Mouse (Mus musculus) limb, embryonic 14.5 days (tissue): Measurements from ENCODE around the gene Sh2d1b1. TPM values are rescaled to one million over a fixed set of nuclear protein-coding genes. Genes with fewer than 3 reads are reported as not detected.

Experiments
- ATAC-seq: fragments of 200-750 bp; cut with Nextera tagmentation; 2 replicates; pipeline ENCODE4 v1.8.0; 2017; ENCODE audit warnings: low read depth, moderate number of reproducible peaks, moderate TSS enrichment; ENCODE audit not compliant: low FRiP score
- DNase-seq: peaks from one replicate; pipeline ENCODE4 v3.0.0-alpha.2; 2015; ENCODE audit warnings: low spot score
- H3K27ac ChIP-seq: fragments of 300-500 bp; sonication (generic); replicated peaks from 2 replicates; pipeline ENCODE4 v1.5.1; 2014; ENCODE audit warnings: low read depth, mild to moderate bottlenecking, low read length, moderate library complexity, mixed read lengths
- H3K27me3 ChIP-seq: fragments of 300-500 bp; sonication (generic); 2 replicates; pipeline ENCODE4 v1.6.1; 2014; ENCODE audit warnings: low read length, mixed read lengths; ENCODE audit not compliant: control insufficient read depth, insufficient read depth
- H3K36me3 ChIP-seq: fragments of 300-500 bp; sonication (generic); 2 replicates; pipeline ENCODE4 v1.6.1; 2014; ENCODE audit warnings: mild to moderate bottlenecking, low read length, moderate library complexity, mixed read lengths; ENCODE audit not compliant: control insufficient read depth, insufficient read depth
- H3K4me1 ChIP-seq: fragments of 300-500 bp; sonication (generic); 2 replicates; pipeline ENCODE4 v1.6.1; 2014; ENCODE audit warnings: antibody characterized with exemption, low read length, mixed read lengths; ENCODE audit not compliant: control insufficient read depth, insufficient read depth
- H3K4me2 ChIP-seq: fragments of 300-500 bp; sonication (generic); replicated peaks from 2 replicates; pipeline ENCODE4 v1.6.1; 2014; ENCODE audit warnings: low read depth, mild to moderate bottlenecking, low read length, moderate library complexity; ENCODE audit not compliant: severe bottlenecking
- H3K4me3 ChIP-seq: fragments of 300-500 bp; sonication (generic); replicated peaks from 2 replicates; pipeline ENCODE4 v1.5.1; 2014; ENCODE audit warnings: low read length
- H3K9ac ChIP-seq: fragments of 300-500 bp; sonication (generic); 2 replicates; pipeline ENCODE4 v1.6.1; 2014; ENCODE audit warnings: mild to moderate bottlenecking, low read depth, low read length, moderate library complexity; ENCODE audit not compliant: severe bottlenecking
- H3K9me3 ChIP-seq: fragments of 300-500 bp; sonication (generic); 2 replicates; pipeline ENCODE4 v1.6.1; 2016; ENCODE audit warnings: low read length; ENCODE audit not compliant: control insufficient read depth
- POLR2A ChIP-seq: fragments of 200-500 bp; IDR thresholded peaks from 2 replicates; pipeline ENCODE4 v1.8.0; 2012; ENCODE audit warnings: inconsistent platforms, mild to moderate bottlenecking, moderate library complexity, borderline replicate concordance; ENCODE audit not compliant: insufficient read depth, insufficient read length; ENCODE audit errors: extremely low read depth
- WGBS: fragments of 180-500 bp; shearing (Covaris S2); extraction: QIAGEN DNeasy Blood & Tissue Kit; methylation state at CpG from one replicate; pipeline ENCODE4 v1.1.7; 2014; 5-methylcytosine and 5-hydroxymethylcytosine counted together
- polyA plus RNA-seq, 2 experiments: library from polyadenylated mRNA; depleted of rRNA in 1 of 2; stranded (reverse) in 1 of 2; unstranded in 1 of 2; fragments of >200 nt; fragmentation: Nextera tagmentation in 1 of 2; extraction: Ambion mirVana in 1 of 2; gene quantifications; 2 replicates each; pipeline versions ENCODE4 v1.2.1 to v1.2.3; 2012 to 2014

Gene Sh2d1b1
- polyA plus RNA-seq, 2 experiments, result 0.11 to 0.13 TPM

GRCm38 (mm10) chr1:170322046-170322445 lies 44.9 kb downstream of the Sh2d1b1 start:
- Histone ChIP-seq H3K4me3 (no peak overlapping the region), H3K9me3 (no peaks in the 10 kb centered on the region), H3K4me2 (no peak overlapping the region), H3K36me3 (peaks cover 5% of the 10 kb centered on the region; the same call in 1 of the 2 replicates), H3K9ac (no peak overlapping the region), H3K27me3 (no peaks in the 10 kb centered on the region), H3K27ac (no peak overlapping the region), H3K4me1 (no peaks in the 10 kb centered on the region)
- 72% methylated on average over 2 of the region's 2 CpGs for WGBS
- DNase-seq, result no peak
- TF ChIP-seq POLR2A, result no peak
- no peak for ATAC-seq

GRCm38 (mm10) chr1:170323001-170323400 lies 45.9 kb downstream of the Sh2d1b1 start:
- H3K9me3 ChIP-seq, result no peaks in the 10 kb centered on the region
- peaks cover 5% of the 10 kb centered on the region; the same call in 1 of the 2 replicates for H3K36me3 ChIP-seq
- ATAC-seq (no peak), DNase-seq (no peak)
- no peaks in the 10 kb centered on the region for H3K4me1 ChIP-seq
- WGBS, result 88% methylated on average over 10 of the region's 10 CpGs
- H3K27me3 ChIP-seq, result no peaks in the 10 kb centered on the region
- TF ChIP-seq POLR2A, result no peak
- H3K4me3 ChIP-seq, result no peak overlapping the region
- no peak overlapping the region for H3K27ac ChIP-seq
- no peak overlapping the region for H3K9ac ChIP-seq
- H3K4me2 ChIP-seq, result no peak overlapping the region

GRCm38 (mm10) chr1:170324312-170324711 lies 47.2 kb downstream of the Sh2d1b1 start:
- Histone ChIP-seq H3K27ac (no peak overlapping the region), H3K4me2 (no peak overlapping the region), H3K36me3 (no peaks in the 10 kb centered on the region), H3K9me3 (no peaks in the 10 kb centered on the region), H3K4me1 (no peaks in the 10 kb centered on the region), H3K27me3 (no peaks in the 10 kb centered on the region), H3K4me3 (no peak overlapping the region), H3K9ac (no peak overlapping the region)
- TF ChIP-seq POLR2A, result no peak
- DNase-seq, result no peak
- no peak for ATAC-seq
- WGBS, result 90% methylated on average over 1 of the region's 1 CpGs

- DNase-seq, result no peak
- Histone ChIP-seq H3K27me3 (no peaks in the 10 kb centered on the region), H3K36me3 (no peaks in the 10 kb centered on the region), H3K9me3 (no peaks in the 10 kb centered on the region), H3K4me2 (no peak overlapping the region), H3K4me3 (no peak overlapping the region), H3K4me1 (no peaks in the 10 kb centered on the region), H3K27ac (no peak overlapping the region), H3K9ac (no peak overlapping the region)
- ATAC-seq, result no peak
- no peak for TF ChIP-seq POLR2A
- 88% methylated on average over 4 of the region's 4 CpGs for WGBS
These were observed 48.2 kb downstream of the Sh2d1b1 start for GRCm38 (mm10) chr1:170325277-170325676.

- DNase-seq (no peak), ATAC-seq (no peak)
- H3K4me1 ChIP-seq, result no peaks in the 10 kb centered on the region
- no peaks in the 10 kb centered on the region for H3K9me3 ChIP-seq
- H3K36me3 ChIP-seq, result no peaks in the 10 kb centered on the region
- no peak overlapping the region for H3K4me2 ChIP-seq
- no peak overlapping the region for H3K9ac ChIP-seq
- H3K4me3 ChIP-seq, result no peak overlapping the region
- no peaks in the 10 kb centered on the region for H3K27me3 ChIP-seq
- WGBS, result 58% methylated on average over 6 of the region's 6 CpGs
- no peak for TF ChIP-seq POLR2A
- no peak overlapping the region for H3K27ac ChIP-seq
These were observed 54.8 kb downstream of the Sh2d1b1 start for GRCm38 (mm10) chr1:170331926-170332325.

- ATAC-seq (no peak), DNase-seq (no peak)
- Histone ChIP-seq H3K9me3 (no peaks in the 10 kb centered on the region), H3K27me3 (no peaks in the 10 kb centered on the region), H3K4me1 (no peaks in the 10 kb centered on the region), H3K36me3 (no peaks in the 10 kb centered on the region), H3K4me2 (no peak overlapping the region), H3K27ac (no peak overlapping the region), H3K4me3 (no peak overlapping the region), H3K9ac (no peak overlapping the region)
- 85% methylated on average over 4 of the region's 4 CpGs for WGBS
- no peak for TF ChIP-seq POLR2A
These were observed 55.7 kb downstream of the Sh2d1b1 start for GRCm38 (mm10) chr1:170332775-170333174.

Other genes with a start within 250 kb of the Sh2d1b1 start
- 64.1 and 68.2 TPM in 2 replicates for gene Ddr2, start 166.6 kb upstream of the Sh2d1b1 start, polyA plus RNA-seq (2012; rRNA removed)
- 86.7 and 100.0 TPM in 2 replicates for gene Ddr2, start 166.6 kb upstream of the Sh2d1b1 start, polyA plus RNA-seq (2014; fragmentation: Nextera tagmentation; extraction: Ambion mirVana)
- gene Uap1, start 102.4 kb upstream of the Sh2d1b1 start, polyA plus RNA-seq (2012; rRNA removed), result 41.6 and 50.5 TPM in 2 replicates
- 76.4 and 77.8 TPM in 2 replicates for gene Uap1, start 102.4 kb upstream of the Sh2d1b1 start, polyA plus RNA-seq (2014; fragmentation: Nextera tagmentation; extraction: Ambion mirVana)
- gene Uhmk1, start 61.9 kb upstream of the Sh2d1b1 start, polyA plus RNA-seq (2012; rRNA removed), result 15.4 and 17.3 TPM in 2 replicates
- 10.3 and 10.5 TPM in 2 replicates for gene Uhmk1, start 61.9 kb upstream of the Sh2d1b1 start, polyA plus RNA-seq (2014; fragmentation: Nextera tagmentation; extraction: Ambion mirVana)
- not detected in 2 replicates for gene Sh2d1b2, start 44.6 kb upstream of the Sh2d1b1 start, polyA plus RNA-seq (2012; rRNA removed)
- not detected in 2 replicates for gene Sh2d1b2, start 44.6 kb upstream of the Sh2d1b1 start, polyA plus RNA-seq (2014; fragmentation: Nextera tagmentation; extraction: Ambion mirVana)
- 8.6 and 10.1 TPM in 2 replicates for gene Gm7694, start 29.0 kb downstream of the Sh2d1b1 start, polyA plus RNA-seq (2012; rRNA removed)
- gene Gm7694, start 29.0 kb downstream of the Sh2d1b1 start, polyA plus RNA-seq (2014; fragmentation: Nextera tagmentation; extraction: Ambion mirVana), result 3.9 and 4.1 TPM in 2 replicates
- gene Spata46, start 31.5 kb downstream of the Sh2d1b1 start, polyA plus RNA-seq (2012; rRNA removed), result not detected in 2 replicates
- gene Spata46, start 31.5 kb downstream of the Sh2d1b1 start, polyA plus RNA-seq (2014; fragmentation: Nextera tagmentation; extraction: Ambion mirVana), result 0.92 and 1.00 TPM in 2 replicates